Mouse (Mus musculus) forebrain, postnatal 0 days (tissue): ENCODE results near the gene Eml3. TPM values are rescaled to one million over a fixed set of nuclear protein-coding genes. Genes with fewer than 3 reads are reported as not detected.

Experiments
- ATAC-seq: fragments of 200-750 bp; cut with Nextera tagmentation; 2 replicates; pipeline ENCODE4 v1.8.0; 2017; ENCODE audit warnings: mild to moderate bottlenecking, moderate library complexity
- DNase-seq: peaks from one replicate; pipeline ENCODE4 v3.0.0-alpha.2; 2015
- H3K27ac ChIP-seq: fragments of 300-500 bp; sonication (generic); 2 replicates; pipeline ENCODE4 v1.5.1; 2014; ENCODE audit warnings: low read depth, mild to moderate bottlenecking, antibody characterized with exemption, low read length, moderate library complexity, mixed read lengths
- H3K27me3 ChIP-seq: fragments of 300-500 bp; sonication (generic); 2 replicates; pipeline ENCODE4 v1.6.1; 2014; ENCODE audit warnings: mild to moderate bottlenecking, low read length, mixed read lengths; ENCODE audit not compliant: insufficient read depth
- H3K36me3 ChIP-seq: fragments of 300-500 bp; sonication (generic); 2 replicates; pipeline ENCODE4 v1.6.1; 2014; ENCODE audit warnings: mild to moderate bottlenecking, moderate library complexity; ENCODE audit not compliant: insufficient read depth
- H3K4me1 ChIP-seq: fragments of 300-500 bp; sonication (generic); 2 replicates; pipeline ENCODE4 v1.6.1; 2014; ENCODE audit warnings: antibody characterized with exemption; ENCODE audit not compliant: insufficient read depth
- H3K4me2 ChIP-seq: fragments of 300-500 bp; sonication (generic); 2 replicates; pipeline ENCODE4 v1.6.1; 2014; ENCODE audit warnings: low read depth, mild to moderate bottlenecking, moderate library complexity
- H3K4me3 ChIP-seq: fragments of 300-500 bp; sonication (generic); 2 replicates; pipeline ENCODE4 v1.5.1; 2014; ENCODE audit warnings: low read depth, low read length, mixed read lengths
- H3K9ac ChIP-seq: fragments of 300-500 bp; sonication (generic); 2 replicates; pipeline ENCODE4 v1.6.1; 2014; ENCODE audit warnings: mild to moderate bottlenecking
- H3K9me3 ChIP-seq: fragments of 300-500 bp; sonication (generic); 2 replicates; pipeline ENCODE4 v1.6.1; 2016; ENCODE audit warnings: low read length
- CTCF ChIP-seq: sonication (generic); IDR thresholded peaks from 2 replicates; pipeline ENCODE4 v1.5.1; 2016; ENCODE audit warnings: antibody characterized with exemption, control low read depth, low read depth
- WGBS: fragments of 180-500 bp; shearing (Covaris S2); extraction: QIAGEN DNeasy Blood & Tissue Kit; methylation state at CpG from one replicate; pipeline ENCODE4 v1.1.7; 2014; 5-methylcytosine and 5-hydroxymethylcytosine counted together
- polyA plus RNA-seq: library from polyadenylated mRNA; unstranded; fragments of >200 nt; fragmentation: Nextera tagmentation; extraction: Ambion mirVana; gene quantifications from 2 replicates; pipeline ENCODE4 v1.2.1, GENCODE M21; 2015
- total RNA-seq: library from RNA; depleted of rRNA; stranded (reverse); fragments of >200 nt; gene quantifications from 2 replicates; pipeline ENCODE4 v1.2.3, GENCODE M21; 2014

Eml3 gene
- total and polyA plus RNA-seq, 2 experiments from 2014 or later, result 7.3 to 8.1 TPM

DNA sequence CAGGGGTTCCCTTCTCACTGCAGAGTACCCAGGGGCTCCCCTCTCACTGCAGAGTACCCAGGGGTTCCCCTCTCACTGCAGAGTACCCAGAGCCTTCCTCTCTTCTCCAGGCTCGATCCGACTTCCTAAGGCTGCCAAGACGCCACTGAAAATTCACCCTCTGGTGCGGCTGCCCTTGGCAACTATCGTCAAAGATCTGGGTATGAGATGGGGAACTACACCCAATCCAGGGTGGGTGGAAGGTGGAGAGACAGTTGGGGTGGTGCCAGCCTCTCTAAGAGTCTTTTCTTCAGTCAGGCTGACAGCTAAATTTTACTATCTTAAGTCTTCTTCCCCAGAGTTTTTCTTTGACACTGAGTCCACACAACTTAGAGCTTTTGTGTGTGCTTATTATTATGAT is 20.8 kb downstream of the Eml3 start:
- Histone ChIP-seq H3K4me2 (no peak overlapping the region), H3K27ac (no peak overlapping the region), H3K9me3 (no peaks in the 10 kb centered on the region), H3K4me3 (no peak overlapping the region), H3K27me3 (no peaks in the 10 kb centered on the region), H3K36me3 (peaks cover 66% of the 10 kb centered on the region), H3K9ac (no peak overlapping the region), H3K4me1 (peaks cover 22% of the 10 kb centered on the region)
- no peak for DNase-seq
- TF ChIP-seq CTCF, result no peak
- no peak for ATAC-seq
- 93% methylated on average over 5 of the region's 5 CpGs for WGBS

DNA sequence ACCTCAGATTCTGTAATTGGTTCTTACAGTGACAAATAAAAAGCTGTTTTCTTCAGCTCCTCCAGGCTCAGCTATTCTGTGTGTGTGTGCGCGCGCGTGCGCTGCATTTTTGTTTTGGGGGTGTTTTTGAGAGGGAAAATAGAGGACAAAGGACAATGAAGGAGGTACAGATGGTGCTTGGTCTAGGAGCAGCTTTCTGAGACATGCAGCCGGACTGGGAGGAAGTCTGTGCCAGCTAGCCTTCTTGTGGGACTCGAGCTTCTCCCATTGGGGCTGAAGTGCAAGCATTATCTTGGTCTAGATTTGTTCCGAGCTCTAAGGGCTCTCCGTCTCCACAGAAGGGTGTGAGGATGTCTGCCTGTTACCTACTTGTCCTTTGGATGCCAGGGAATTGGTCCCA is 22.9 kb downstream of the Eml3 start:
- TF ChIP-seq CTCF, result no peak
- Histone ChIP-seq H3K9me3 (no peaks in the 10 kb centered on the region), H3K27me3 (no peaks in the 10 kb centered on the region), H3K4me3 (no peak overlapping the region), H3K36me3 (peaks cover 57% of the 10 kb centered on the region), H3K4me1 (peaks cover 22% of the 10 kb centered on the region), H3K9ac (peak overlapping the region; percentile 69), H3K27ac (peak overlapping the region; percentile 96), H3K4me2 (no peak overlapping the region; the same call in 1 of the 2 replicates)
- WGBS, result 37% methylated on average over 9 of the region's 9 CpGs
- ATAC-seq, result peak; percentile 14; the same call in 1 of the 2 replicates
- peak; percentile 68 for DNase-seq

DNA sequence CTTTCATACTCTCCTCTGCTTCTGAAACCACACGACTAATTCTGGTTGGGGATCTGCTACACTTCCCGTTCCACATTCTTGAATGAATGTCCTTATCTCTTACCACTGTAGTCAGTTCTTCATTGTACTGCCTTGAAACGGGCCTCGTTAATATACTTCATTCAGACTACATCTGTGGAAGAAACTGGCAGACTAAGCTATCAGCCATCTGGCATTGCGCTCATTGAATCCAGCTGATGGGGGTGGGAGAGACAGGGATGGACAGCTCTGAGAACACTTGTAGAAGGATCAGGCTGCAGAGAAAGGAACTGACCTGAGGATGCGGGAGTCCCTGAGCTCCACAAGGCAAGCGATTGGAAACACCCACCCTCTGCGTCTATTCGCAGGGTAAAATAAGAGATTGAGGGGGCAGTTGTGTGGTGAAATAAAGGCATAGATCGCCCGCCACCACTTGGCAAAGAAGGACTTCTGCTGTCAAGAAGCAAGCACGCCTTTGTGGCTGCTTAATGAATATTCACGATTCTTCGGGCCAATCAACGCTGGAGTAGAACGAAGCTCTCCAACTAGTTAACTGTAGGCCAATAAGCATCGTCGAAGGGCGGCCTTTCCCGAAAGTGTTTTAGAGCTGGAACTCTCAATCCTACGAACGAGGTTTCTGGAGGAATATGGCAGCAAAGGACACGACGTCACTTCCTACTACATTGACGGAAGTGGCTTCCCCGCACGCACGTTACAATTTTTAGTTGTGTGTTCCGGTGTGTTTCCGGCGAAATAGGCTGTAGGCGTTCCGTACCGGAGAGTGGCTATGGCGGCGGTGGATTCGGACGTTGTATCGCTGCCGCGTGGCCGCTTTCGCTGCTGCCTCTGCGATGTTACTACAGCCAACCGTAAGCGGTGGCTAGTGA is 24.0 kb downstream of the Eml3 start, which contains the start of gene Tut1:
Gene Tut1 (plus strand): TSS at position 713 of the 905 bp plus-strand sequence.
- Histone ChIP-seq H3K4me3 (peak within 1 kb of the TSS; percentile 67), H3K9me3 (no peaks in the 10 kb centered on the region), H3K36me3 (peaks cover 48% of the 10 kb centered on the region), H3K27ac (peak within 1 kb of the TSS; percentile 96), H3K9ac (peak within 1 kb of the TSS; percentile 69), H3K4me2 (peak within 1 kb of the TSS; percentile 71), H3K4me1 (peaks cover 22% of the 10 kb centered on the region), H3K27me3 (no peaks in the 10 kb centered on the region)
- TF ChIP-seq CTCF, result 0 out of 2 replicates have a peak, but pooled peaks have one; percentile 15
- peak; percentile 99 for DNase-seq
- under 1% methylated on average over 46 of the region's 46 CpGs for WGBS
- peak; percentile 96 for ATAC-seq

DNA sequence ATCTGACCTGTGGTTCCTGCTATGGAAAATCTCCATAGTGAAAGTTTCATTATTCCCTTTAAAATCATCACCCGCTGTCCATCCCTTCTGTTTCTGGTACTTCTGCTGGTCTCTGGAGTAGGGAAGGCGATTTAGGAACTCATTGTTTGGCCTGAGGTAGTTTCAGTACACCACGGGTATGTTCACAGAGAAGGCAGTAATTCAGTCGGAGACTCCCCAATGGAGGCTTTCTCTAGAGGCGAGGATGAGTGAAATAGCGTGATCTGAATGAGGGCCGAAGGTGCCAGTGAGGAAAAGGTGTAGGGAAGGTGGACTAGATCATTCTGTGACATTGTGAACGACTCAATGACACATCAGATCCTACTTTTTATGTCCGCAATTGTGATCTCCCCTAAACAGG is 24.8 kb downstream of the Eml3 start:
- peaks cover 43% of the 10 kb centered on the region for H3K36me3 ChIP-seq
- WGBS, result 5% methylated on average over 9 of the region's 9 CpGs
- H3K4me3 ChIP-seq, result peak overlapping the region; percentile 67
- TF ChIP-seq CTCF, result no peak
- H3K9ac ChIP-seq, result peak overlapping the region; percentile 58
- ATAC-seq (no peak), DNase-seq (no peak)
- peaks cover 22% of the 10 kb centered on the region for H3K4me1 ChIP-seq
- H3K9me3 ChIP-seq, result no peaks in the 10 kb centered on the region
- H3K27me3 ChIP-seq, result no peaks in the 10 kb centered on the region
- H3K4me2 ChIP-seq, result peak overlapping the region; percentile 71
- H3K27ac ChIP-seq, result peak overlapping the region; percentile 78

DNA sequence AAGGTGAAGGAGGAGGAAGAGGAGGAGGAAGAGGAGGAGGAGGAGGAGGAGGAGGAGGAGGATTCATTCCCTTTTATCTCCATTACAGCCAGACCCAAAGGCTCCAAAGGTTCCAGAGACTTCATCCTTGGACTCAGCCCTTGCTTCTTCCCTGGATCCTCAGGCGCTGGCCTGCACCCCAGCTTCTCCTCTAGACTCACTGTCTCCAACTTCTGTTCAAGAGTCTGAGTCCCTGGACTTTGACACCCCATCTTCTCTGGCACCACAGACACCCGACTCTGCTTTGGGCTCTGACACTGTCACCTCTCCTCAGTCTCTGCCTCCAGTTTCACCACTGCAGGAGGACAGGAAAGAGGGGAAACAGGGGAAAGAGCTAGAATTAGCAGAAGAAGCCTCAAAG is 32.9 kb downstream of the Eml3 start:
- ATAC-seq, result no peak
- H3K4me3 ChIP-seq, result no peak overlapping the region
- no peak for TF ChIP-seq CTCF
- no peaks in the 10 kb centered on the region for H3K9me3 ChIP-seq
- H3K9ac ChIP-seq, result no peak overlapping the region
- H3K27ac ChIP-seq, result no peak overlapping the region
- DNase-seq, result no peak
- 93% methylated on average over 2 of the region's 2 CpGs for WGBS
- no peaks in the 10 kb centered on the region for H3K27me3 ChIP-seq
- no peak overlapping the region for H3K4me2 ChIP-seq
- H3K4me1 ChIP-seq, result no peaks in the 10 kb centered on the region; the same call in 1 of the 2 replicates
- peaks cover 68% of the 10 kb centered on the region for H3K36me3 ChIP-seq

DNA sequence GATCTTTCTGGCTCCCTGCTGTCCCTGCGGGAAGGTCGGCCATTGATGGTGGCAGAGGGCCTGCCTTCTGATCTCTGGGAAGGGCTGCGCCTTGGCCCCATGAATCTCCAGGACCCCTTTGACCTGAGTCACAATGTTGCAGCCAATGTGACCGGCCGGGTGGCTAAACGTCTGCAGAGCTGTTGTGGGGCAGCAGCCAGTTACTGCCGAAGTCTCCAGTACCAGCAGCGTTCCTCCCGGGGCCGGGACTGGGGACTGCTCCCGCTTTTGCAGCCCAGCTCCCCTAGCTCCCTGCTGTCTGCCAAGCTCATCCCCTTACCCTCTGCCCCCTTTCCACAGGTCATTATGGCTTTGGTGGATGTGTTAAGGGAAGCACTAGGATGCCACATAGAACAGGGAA is 35.7 kb downstream of the Eml3 start:
- ATAC-seq (no peak), DNase-seq (no peak)
- H3K9me3 ChIP-seq, result no peaks in the 10 kb centered on the region
- WGBS, result 86% methylated on average over 11 of the region's 11 CpGs
- no peak for TF ChIP-seq CTCF
- H3K27me3 ChIP-seq, result no peaks in the 10 kb centered on the region
- no peak overlapping the region for H3K27ac ChIP-seq
- no peak overlapping the region for H3K4me3 ChIP-seq
- H3K4me2 ChIP-seq, result no peak overlapping the region
- peaks cover 67% of the 10 kb centered on the region for H3K36me3 ChIP-seq
- H3K9ac ChIP-seq, result no peak overlapping the region
- H3K4me1 ChIP-seq, result no peaks in the 10 kb centered on the region; the same call in 1 of the 2 replicates

DNA sequence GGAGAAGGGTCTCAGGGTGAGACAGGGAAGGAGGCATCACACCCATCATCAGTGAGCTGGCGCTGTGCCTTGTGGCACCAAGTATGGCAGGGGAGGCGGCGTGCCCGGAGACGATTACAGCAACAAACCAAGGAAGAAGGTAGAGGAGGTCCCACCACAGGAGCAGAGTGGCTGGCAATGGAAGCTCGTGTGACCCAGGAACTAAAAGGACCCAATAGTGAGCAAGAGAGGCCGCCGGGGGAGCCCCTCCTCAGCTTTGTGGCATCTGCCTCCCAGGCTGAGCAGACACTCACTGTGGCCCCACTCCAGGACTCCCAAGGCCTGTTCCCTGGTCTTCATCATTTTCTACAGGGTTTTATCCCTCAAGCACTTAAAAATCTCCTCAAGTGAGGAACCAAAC is 36.4 kb downstream of the Eml3 start:
- H3K4me3 ChIP-seq, result no peak overlapping the region
- TF ChIP-seq CTCF, result no peak
- H3K9me3 ChIP-seq, result no peaks in the 10 kb centered on the region
- H3K4me1 ChIP-seq, result no peaks in the 10 kb centered on the region; the same call in 1 of the 2 replicates
- H3K36me3 ChIP-seq, result peaks cover 67% of the 10 kb centered on the region
- H3K4me2 ChIP-seq, result no peak overlapping the region
- 74% methylated on average over 8 of the region's 8 CpGs for WGBS
- 0 out of 2 replicates have a peak overlapping the region, but pooled peaks have one; percentile 78 for H3K27ac ChIP-seq
- ATAC-seq, result no peak
- no peak for DNase-seq
- H3K27me3 ChIP-seq, result no peaks in the 10 kb centered on the region
- peak overlapping the region; percentile 34; the same call in 1 of the 2 replicates for H3K9ac ChIP-seq
